Mouse (Mus musculus): ENCODE results near the gene Kpna7.
"Not testable (repeated sequence)": the region's sequence is repeated elsewhere in the genome, so short reads cannot be mapped to it uniquely, and the experiment has no call there.

The Kpna7 gene

GRCm38 (mm10) chr5:145030476-145030875 is 53.4 kb downstream of the Kpna7 start:
- DNase-seq (ENCODE audit: low read depth in 1 of 2, low spot score in 2 of 2): not testable (repeated sequence)

- not testable (repeated sequence) for DNase-seq (ENCODE audit: low read depth in 1 of 2, low spot score in 2 of 2)
These were observed 63.1 kb downstream of the Kpna7 start for GRCm38 (mm10) chr5:145020712-145021111.

- not testable (repeated sequence) for DNase-seq (ENCODE audit: low read depth in 1 of 2, low spot score in 2 of 2)
These were observed 63.6 kb downstream of the Kpna7 start for GRCm38 (mm10) chr5:145020254-145020653.

- not testable (repeated sequence) for DNase-seq (ENCODE audit: low read depth in 1 of 2, low spot score in 2 of 2)
These were observed 67.1 kb downstream of the Kpna7 start for GRCm38 (mm10) chr5:145016761-145017160.

- DNase-seq (ENCODE audit: low read depth in 1 of 2, low spot score in 2 of 2): no peak
These were observed 69.6 kb downstream of the Kpna7 start for GRCm38 (mm10) chr5:145014278-145014677.

GRCm38 (mm10) chr5:145008878-145009659 is 74.8 kb downstream of the Kpna7 start:
- no peak for DNase-seq (ENCODE audit: low read depth in 1 of 2, low spot score in 2 of 2)

- DNase-seq (ENCODE audit: low read depth in 1 of 2, low spot score in 2 of 2): no peak
These were observed 78.2 kb downstream of the Kpna7 start for GRCm38 (mm10) chr5:145005596-145005995.

- no peak for DNase-seq (ENCODE audit: low read depth in 1 of 2, low spot score in 2 of 2)
These were observed 79.3 kb downstream of the Kpna7 start for GRCm38 (mm10) chr5:145004495-145004894.

GRCm38 (mm10) chr5:145003362-145003761 is 80.5 kb downstream of the Kpna7 start:
- DNase-seq (ENCODE audit: low read depth in 1 of 2, low spot score in 2 of 2): no peak

GRCm38 (mm10) chr5:144998491-144998890 is 85.3 kb downstream of the Kpna7 start:
- DNase-seq (ENCODE audit: low read depth in 1 of 2, low spot score in 2 of 2): no peak

- no peak for DNase-seq (ENCODE audit: low read depth in 1 of 2, low spot score in 2 of 2)
These were observed 93.3 kb downstream of the Kpna7 start for GRCm38 (mm10) chr5:144990481-144990880.

- DNase-seq (ENCODE audit: low read depth in 1 of 2, low spot score in 2 of 2): no peak
These were observed 93.8 kb downstream of the Kpna7 start for GRCm38 (mm10) chr5:144990051-144990450.

GRCm38 (mm10) chr5:144989061-144989405 is 94.8 kb downstream of the Kpna7 start:
- DNase-seq (ENCODE audit: low read depth in 1 of 2, low spot score in 2 of 2): no peak

GRCm38 (mm10) chr5:144988340-144989060 is 95.3 kb downstream of the Kpna7 start:
- DNase-seq (ENCODE audit: low read depth in 1 of 2, low spot score in 2 of 2): no peak

GRCm38 (mm10) chr5:144987561-144987960 is 96.3 kb downstream of the Kpna7 start:
- no peak for DNase-seq (ENCODE audit: low read depth in 1 of 2, low spot score in 2 of 2)

- DNase-seq (ENCODE audit: low read depth in 1 of 2, low spot score in 2 of 2): no peak
These were observed 99.0 kb downstream of the Kpna7 start for GRCm38 (mm10) chr5:144984839-144985238.

- no peak for DNase-seq (ENCODE audit: low read depth in 1 of 2, low spot score in 2 of 2)
These were observed 100.6 kb downstream of the Kpna7 start for GRCm38 (mm10) chr5:144983227-144983626.

- DNase-seq (ENCODE audit: low read depth in 1 of 2, low spot score in 2 of 2): no peak
These were observed 104.7 kb downstream of the Kpna7 start for GRCm38 (mm10) chr5:144979110-144979509.

GRCm38 (mm10) chr5:144978533-144979107 is 105.2 kb downstream of the Kpna7 start:
- no peak for DNase-seq (ENCODE audit: low read depth in 1 of 2, low spot score in 2 of 2)

GRCm38 (mm10) chr5:144971266-144971665 is 112.6 kb downstream of the Kpna7 start:
- DNase-seq (ENCODE audit: low read depth in 1 of 2, low spot score in 2 of 2): no peak

GRCm38 (mm10) chr5:144965639-144966351 is 118.0 kb downstream of the Kpna7 start, which contains the start of gene Smurf1:
Smurf1 (minus strand) TSS chr5:144965847.
- DNase-seq (ENCODE audit: low read depth in 1 of 2, low spot score in 2 of 2): peak; percentile 9 to 27

Data from monocyte, adult 2 months (primary cell).